Mouse (Mus musculus): ENCODE results near the gene Shisal2a. TPM values are rescaled to one million over a fixed set of nuclear protein-coding genes. Genes with fewer than 3 reads are reported as not detected.

Gene Shisal2a
- total RNA-seq (2021) = not detected

DNA sequence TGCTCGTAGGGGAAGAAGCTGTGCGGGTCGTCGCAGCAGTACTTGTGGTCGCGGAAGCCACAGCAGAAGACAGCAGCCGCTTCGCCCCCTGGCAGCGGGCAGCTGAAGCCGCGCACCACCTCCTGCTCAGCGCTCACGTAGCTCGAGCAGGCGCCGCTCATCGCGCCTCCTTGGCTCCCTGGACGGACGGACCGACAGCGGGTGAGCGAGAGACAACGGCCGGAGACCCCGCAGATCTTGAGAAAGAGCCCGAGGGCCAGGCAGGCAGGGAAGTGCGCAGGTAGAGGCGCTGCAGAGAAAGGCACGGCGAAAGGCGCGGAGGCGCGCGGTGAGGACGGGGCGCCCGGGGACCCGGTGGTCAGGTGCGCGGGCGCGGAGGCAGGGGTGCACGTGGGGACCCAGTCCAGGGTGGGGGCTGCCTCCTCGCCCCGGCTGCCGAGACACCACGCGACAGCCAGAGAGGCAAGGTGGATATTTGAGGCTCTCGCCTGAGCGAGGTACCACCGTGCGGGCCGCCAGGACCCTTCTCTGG is at the start of gene Shisal2a:
Gene Shisal2a (minus strand): TSS at position 167 of the 532 bp plus-strand sequence.
- DNase-seq = no peak
- intact Hi-C loops (cut with DNase I) = no loop called here

DNA sequence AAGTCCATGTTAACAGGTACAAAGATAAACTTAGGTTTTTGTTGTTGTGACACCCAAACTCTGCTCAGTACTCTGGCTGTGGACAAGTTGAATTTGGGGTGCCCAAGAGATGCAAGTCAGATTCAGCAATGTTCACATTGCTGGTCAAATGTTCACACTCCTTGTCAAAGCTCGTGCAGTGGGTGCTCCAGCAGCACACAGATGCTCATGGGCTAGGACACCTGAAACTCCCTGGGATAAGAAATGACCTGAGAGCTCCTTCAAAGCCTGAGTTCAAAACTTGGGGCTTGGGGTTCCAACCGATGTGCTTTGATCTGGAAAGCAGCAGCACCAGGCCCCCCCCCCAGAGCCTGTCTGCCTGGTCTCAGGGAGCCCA is 48.4 kb upstream of the Shisal2a start:
- intact Hi-C loops (cut with DNase I) = no loop called here
- no peak for DNase-seq

DNA sequence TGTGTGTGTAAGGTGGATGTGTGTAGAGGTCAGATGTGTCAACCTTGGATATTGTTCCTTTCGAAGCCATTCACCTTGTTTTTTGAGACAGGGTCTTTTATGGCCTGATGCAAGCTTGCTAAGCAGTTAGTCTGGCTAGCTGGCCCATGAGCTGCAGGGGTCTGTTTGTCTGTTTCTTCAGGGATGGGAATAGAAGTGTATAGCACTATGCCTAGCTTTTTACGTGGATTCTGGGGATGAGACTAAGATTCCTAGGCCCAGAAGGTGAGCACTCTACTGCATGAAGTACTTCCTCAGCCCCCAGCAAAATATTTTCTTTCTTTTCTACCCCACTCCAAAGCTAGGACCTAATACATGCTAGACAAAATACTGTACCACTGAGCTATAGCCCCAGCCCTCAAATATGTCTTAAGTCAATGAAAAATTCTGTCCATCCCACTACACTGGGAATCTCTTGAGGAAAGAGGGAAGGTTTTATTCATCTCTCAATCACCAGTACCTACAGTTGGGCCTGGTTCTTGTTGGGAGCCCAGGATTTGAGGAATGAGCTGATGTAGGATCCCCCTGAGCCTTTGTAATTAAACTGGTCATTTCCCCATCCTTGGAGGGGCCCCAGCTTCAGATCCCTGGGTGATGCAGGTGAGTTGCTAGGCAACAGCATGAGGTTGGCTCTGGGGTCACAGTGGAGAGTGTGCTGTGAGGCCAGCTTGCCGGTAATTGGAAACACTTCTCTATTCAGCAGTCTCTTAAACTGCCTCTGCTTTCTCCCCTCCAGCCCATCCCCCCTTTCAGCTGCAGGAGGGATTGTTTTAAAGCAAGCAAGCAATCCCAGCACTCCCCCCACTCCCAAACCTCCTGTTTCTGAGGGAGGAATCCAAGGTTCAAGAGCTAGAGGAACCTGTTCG is 47.8 kb upstream of the Shisal2a start:
- intact Hi-C loops (cut with DNase I) = no loop called here
- DNase-seq = peak; percentile 2

DNA sequence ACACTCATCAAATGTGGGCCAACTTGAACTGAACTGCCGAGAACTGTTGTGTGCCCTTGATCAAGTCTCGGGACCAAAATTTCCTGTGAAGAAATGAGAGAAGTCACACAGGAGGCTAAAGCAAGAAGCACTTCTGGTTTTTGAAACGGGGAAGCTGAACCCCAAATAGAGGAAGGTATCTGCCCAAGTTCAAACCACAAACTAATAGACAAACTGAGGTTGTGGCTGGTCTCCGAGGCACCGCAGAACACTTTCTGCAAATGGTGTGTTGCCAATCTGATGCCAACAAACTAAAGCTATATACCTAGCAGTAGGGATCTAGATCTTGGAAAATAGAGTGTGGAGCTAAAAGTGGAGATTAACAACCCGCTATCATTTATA is 45.2 kb upstream of the Shisal2a start:
- no peak for DNase-seq

DNA sequence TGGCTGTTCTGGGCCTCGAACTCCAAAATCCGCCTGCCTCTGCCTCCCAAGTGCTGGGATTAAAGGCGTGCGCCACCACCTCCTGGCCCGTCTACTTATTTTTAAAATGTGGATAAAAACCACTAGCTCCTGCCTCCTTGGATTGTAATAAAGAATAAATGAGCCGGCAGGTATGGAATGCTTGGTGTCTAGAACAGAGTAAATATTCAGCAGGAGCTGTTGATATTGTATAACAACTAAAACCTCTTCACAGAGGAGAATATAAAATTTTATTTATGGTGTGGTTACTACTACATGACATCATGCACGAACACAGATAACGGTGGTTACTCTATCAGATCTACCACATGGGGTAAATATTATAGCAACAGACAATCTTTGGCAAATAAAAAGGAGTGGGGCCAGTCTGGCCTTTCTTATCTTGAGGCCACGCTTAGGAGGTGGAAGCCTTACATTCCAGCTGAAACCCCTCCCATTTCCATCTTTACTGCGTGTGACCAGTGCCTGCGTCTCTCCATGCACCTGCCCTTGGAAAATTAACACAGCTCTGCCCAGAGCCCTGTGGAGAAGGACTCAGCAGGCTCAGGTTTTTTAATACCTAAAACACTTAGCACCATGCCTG is 44.7 kb upstream of the Shisal2a start:
- no peak for DNase-seq

More for the DNA sequence above, 45.2 kb upstream of the Shisal2a start:
- intact Hi-C loops (cut with DNase I) = no loop called here

DNA sequence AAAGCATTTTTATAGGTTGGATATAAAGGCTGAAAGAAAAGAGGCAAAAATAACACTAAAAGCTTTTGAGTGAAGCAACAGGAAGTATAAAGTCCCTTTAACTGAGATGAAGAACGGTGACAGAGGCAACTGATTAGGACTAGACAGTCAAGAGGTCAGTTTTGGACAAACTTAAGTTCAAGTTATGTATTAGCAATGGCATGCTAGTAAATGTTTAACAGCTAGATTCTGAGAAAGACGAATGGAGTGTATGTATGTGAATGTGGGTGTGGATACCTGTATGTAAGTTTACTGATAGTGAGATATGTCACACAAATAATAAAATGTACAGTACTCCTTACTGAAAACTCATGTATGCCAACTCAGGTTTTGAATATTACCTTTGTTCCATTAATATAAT is 41.4 kb upstream of the Shisal2a start:
- intact Hi-C loops (cut with DNase I) = no loop called here
- no peak for DNase-seq

More for the DNA sequence above, 44.7 kb upstream of the Shisal2a start:
- intact Hi-C loops (cut with DNase I) = no loop called here

DNA sequence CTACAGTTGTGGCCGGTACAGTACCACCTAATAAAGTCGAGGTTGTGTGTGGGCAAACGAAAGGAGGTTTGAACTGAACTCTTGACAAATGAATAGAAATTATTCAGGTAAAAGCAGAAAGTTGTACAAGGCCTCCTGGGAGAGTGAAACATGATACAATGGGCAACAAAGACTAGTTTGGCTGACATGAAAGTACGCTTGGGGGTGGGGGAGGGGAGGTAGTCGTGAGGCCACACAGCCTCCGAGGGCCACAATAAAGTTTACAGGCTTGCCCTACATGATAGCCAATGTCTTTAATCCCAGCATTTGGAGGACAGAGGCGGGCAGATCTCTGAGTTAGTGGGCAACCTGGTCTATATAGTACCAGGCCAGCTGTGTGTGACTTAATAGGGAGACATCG is 24.5 kb upstream of the Shisal2a start:
- intact Hi-C loops (cut with DNase I) = loop anchor here (5.0 kb wide), 1 partner anchor 50 kb away; the partner anchor contains the start of gene Tut4
- DNase-seq = no peak

DNA sequence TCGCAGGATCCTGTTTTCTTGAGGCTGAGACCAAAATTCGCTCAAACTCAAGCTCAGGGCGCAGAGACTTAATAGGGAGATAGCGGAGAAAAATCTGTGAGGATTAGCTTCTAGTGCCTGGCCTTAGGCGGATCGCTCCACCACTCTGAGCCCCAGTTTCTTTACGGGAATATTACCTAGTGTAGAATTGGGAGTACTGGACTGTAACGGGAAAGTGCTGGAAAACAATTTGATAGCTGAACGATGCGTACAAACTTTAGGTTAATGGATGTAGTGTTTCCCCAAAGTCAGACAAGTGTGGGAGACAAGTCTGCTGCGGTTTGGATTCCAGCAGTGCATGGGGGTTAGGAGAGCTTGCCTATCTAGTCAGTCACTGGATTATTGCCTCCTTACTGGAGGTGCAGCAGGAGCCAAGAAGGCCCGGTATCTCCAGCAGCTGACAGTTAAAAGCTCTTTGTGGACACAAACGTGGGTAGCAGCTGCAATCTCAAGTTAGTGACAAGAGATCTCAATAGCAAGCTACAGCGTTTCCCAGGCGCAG is 23.8 kb upstream of the Shisal2a start, which contains the start of gene Gpx7:
Gene Gpx7 (minus strand): TSS at position 101 of the 541 bp plus-strand sequence.
- intact Hi-C loops (cut with DNase I) = loop anchor here (5.0 kb wide), 1 partner anchor 50 kb away; the partner anchor contains the start of gene Tut4
- no peak for DNase-seq

DNA sequence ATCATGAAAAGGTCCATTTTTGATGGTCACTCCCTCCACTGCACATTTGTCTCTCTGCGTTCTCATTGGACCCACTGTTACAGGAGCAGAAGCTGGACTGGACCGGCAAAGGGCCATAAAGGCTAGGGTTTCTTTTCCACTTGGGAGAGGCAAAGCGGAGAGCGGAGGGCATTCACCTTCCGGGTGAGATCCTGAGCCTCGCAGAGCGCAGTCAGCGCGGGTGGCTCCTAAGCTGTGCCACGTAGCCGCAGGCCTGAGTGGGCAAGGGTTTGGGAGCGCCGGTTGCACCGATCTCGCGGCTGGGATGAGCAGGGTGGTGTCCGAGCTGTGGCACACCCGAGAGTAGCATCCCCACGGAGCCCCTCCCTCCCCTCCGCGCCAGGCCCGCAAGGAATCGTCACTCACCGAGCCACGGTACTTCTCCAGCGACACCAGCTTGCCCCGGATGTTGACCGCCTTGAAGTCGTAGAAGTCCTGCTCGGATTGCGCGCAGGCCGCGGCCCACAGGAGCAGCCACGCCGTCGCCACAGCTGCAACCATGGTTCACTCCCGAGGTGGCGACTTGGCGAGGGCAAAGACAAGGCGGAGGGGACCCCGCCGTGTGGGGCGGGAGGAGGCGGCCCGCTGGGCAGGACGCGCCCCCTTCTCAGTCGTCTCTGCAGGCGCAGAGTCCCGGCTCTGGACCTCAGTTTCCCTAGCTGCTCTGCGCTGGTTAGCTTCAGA is 23.1 kb upstream of the Shisal2a start:
- intact Hi-C loops (cut with DNase I) = loop anchor here (5.0 kb wide), 1 partner anchor 51 kb away; the partner anchor contains the start of gene Tut4
- DNase-seq = peak; percentile 57

DNA sequence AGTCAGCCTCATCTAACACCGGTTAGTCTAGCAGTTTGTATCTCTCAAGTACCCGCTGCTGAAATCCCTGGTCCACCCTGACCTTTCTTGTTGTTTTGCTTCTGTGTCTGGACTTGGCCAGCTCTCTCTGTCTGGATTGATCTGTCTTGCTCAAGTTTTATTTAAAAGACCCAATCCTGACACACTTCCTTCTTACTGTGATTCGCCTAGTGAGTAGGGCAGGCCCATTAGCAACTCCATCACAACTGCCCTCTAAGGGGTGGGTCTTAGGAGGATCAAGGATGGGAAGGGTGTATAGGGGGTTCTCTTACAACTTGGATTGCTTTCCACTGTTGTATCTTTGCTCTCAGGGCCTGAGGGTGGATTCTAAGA is 22.6 kb upstream of the Shisal2a start:
- intact Hi-C loops (cut with DNase I) = loop anchor here (5.0 kb wide), 1 partner anchor 52 kb away; the partner anchor contains the start of gene Tut4
- no peak for DNase-seq

DNA sequence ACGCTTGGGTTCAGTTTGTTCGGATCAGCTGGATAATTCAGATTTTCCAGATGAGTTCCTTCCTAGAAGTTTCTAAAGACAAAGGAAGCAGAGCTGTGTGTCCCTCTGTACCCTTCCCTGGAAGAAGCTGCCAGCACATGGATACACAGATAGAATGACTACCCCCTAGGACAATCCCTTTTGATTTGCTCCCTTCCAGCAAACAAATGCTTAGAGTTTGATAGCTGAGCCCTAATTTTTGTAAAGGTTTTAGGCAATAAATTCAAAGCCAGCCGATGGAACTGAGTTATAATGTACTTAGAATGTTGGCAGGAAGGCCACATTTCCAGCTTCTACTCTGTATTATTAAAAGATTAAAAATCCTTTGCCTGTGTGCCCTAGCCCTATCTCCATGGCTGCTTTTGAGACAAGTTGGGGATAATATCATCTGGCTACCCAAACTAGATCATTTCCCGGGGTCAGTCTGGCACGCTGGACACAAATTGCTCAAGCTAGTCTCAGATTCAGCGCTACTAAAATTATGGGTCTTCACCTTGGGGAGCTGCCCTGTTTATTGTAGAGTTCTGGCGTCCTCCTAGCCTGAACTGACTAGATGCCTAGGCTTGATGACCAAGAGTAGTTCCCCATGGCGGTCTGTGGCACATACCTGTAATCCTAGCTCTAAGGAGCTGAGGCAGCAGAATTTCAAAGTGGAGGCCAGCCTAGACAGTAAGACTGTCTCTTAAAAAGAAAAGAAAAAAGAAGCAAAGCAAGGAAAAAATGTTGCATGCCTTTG is 20.9 kb upstream of the Shisal2a start:
- intact Hi-C loops (cut with DNase I) = no loop called here

DNA sequence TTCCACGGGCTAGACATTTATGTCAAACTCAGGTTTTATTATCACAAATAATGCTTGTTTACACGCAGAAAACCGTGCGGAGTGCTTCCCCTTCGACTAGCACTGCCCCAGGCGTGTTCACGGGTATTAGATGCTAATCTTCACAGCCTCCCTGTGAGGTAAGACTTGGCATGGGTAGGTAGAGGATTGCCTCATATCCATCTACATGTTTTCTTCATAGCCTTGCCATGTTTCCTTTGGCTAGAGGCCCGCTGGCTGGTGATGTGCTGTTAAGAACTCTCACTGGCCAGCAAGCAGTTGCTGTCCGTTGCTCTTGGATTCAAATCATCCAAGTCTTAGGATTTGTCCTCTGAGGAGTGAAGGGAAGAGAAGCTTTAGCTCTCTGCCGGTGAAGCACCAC is 17.2 kb upstream of the Shisal2a start:
- intact Hi-C loops (cut with DNase I) = no loop called here
- no peak for DNase-seq

More for the DNA sequence above, 20.9 kb upstream of the Shisal2a start:
- DNase-seq = no peak

DNA sequence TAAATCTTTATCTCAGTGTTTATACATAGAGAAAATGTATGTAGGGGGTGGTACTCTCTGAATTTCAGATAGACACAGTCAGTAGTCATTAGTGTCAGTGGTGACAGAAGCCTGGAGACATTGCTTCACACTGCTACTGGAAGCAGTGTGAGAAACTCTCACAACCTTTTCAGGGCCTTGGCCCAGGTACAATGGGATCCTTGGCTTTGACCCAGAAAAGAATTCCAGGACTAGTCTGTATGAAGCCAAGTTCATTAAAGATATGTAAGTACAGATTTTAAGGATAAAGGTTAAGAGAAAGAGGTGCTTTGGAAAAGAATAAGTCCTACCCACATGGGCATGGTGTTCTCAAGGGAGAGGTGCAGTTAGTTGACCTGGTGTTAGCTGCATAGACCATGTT is 11.1 kb upstream of the Shisal2a start:
- intact Hi-C loops (cut with DNase I) = no loop called here
- DNase-seq = no peak

DNA sequence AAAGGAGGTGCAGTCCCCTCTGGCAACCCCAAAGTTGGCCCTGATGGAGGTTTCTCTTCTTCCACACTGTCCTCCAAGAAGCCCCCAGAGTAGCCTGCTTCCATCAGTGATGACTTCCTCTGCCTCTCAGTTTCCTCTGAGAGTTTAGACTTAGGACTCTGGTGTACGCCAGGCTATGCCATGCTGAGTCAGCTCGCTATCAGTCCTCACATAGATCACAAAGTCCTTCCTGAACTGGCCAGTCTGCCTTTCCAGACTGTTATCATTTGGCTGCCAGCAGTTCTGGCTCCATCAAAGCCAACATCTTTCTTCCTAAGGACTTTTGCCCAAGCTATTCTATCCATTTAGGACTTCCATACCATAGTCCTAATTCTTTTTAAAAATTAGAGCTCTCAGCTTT is 9.4 kb upstream of the Shisal2a start:
- intact Hi-C loops (cut with DNase I) = no loop called here
- DNase-seq = no peak

DNA sequence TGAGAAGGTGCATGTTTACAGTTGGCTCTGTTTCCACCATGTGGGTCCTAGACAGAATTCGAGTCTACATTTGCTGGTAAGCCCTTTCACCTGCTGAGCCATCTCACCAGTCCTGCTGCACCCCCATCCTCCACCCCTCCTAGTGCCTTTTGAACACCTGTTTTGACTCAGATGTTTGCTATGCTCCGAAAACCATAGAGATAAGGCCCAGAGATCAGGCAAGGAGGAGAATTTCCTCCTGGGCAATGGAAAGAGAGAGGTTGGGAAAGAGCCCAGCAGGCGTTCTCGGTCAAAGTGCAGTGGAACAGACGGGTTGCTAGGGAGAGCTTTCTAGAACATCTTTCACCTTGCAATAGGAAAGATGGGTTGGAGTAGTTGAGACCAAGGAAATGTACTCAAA is 8.0 kb upstream of the Shisal2a start:
- DNase-seq = no peak
- intact Hi-C loops (cut with DNase I) = no loop called here

DNA sequence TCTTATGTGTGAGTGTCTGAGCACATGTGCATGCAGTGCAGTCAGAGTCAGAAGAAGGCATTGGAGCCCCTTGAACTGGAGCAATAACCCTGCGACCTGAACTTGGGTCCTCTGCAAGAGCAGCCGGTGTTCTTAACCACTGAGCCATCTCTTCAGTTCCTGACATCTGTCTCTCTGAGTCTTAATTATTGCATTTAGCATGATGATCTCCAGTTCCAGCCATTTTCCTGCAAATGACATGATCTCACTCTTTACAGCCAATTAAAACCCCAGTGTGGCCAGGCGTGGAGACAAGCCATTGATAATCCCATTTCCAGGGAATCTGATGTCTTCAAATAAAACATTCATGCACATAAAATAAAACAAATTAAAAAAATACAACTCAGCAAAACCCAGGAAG is 5.6 kb upstream of the Shisal2a start:
- DNase-seq = no peak
- intact Hi-C loops (cut with DNase I) = no loop called here

DNA sequence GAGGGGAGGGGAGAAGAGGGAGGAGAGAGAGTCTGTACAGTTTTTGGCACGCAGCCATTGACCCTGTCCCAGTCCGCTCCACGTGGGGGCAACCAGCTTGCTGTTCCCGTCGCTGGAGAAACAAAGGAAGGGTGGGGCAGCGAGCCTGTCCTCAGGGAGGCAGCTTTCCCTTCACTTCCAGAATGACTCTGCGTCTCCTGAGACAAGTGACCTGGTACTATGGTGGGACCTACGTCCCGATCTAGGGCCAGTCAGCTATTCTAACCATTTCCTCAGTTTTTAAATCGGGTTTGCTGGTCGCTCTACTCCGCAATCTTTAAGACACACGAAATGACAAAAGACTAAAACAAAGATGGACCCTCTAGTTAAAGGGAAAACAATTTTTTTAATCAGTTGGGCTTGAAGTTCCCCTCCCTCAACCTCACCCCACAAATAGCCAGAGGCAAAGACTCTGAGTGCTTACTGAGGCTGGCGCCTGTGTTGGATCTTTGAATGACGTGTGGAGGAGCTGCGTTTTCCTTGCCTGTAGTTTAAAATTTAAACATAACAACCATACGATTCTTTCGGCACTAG is 4.6 kb upstream of the Shisal2a start:
- DNase-seq = peak; percentile 84
- intact Hi-C loops (cut with DNase I) = no loop called here

DNA sequence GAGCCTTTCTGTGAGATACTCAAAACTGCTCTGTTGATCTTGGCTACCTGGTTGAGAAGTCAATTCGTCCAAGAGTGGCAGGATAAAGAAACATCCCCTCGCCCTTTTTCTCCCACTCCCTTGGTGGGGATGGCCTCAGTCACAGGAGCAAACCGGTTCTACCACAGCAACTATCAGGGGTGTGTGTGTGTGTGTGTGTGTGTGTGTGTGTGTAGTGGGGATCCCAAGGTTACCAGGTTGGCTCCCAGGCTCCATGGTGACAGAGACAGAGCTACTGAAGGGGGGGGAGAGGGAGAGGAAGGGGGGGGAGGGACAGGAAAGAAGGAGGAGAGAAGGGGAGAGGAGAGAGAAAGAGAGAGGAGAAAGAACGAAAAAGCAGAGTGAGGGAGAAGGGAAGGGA is 4.0 kb upstream of the Shisal2a start:
- DNase-seq = no peak
- intact Hi-C loops (cut with DNase I) = no loop called here

DNA sequence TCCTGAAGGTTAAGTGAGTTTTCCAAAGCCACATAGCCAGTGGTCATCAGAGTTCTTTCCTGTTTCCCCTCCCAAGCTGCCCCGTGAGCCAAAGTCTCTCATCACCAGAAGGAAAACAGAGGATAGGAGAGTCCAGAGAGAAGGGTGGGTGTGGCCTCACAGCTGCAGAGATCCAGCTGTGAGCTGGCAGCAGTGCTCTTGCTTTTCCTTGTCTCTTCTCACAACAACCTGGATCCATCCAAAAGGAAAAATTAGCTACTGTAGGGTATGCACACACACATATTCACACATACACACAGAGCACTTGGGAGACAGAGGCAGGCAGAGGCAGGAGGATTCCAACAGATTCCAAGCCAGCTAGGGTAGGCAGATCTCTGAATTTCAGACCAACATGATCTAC is 2.9 kb upstream of the Shisal2a start:
- no peak for DNase-seq
- intact Hi-C loops (cut with DNase I) = no loop called here

DNA sequence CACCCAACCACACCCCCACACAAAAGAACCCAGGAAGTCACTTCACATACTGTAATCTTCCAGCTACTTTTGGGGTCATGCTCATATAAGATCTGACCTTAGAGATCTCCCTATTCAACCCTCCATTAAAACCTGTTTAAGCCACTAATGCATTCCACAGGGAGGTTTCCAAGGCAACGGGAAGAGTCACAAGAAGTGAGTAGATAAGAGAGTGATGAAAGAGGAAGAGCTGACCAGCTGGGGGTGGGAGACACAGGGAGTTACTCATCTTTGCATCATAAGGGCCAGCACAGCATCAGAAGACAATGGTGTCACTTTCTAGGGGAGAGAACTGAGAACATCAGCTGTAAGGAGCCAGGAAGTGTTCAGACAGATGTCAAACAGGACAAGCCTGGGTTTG is 3.0 kb downstream of the Shisal2a start:
- intact Hi-C loops (cut with DNase I) = no loop called here
- DNase-seq = no peak

Data from left cerebral cortex, postnatal 4 days (tissue).